Mouse (Mus musculus): Measurements from ENCODE around the gene Radil.

Radil gene

GRCm38 (mm10) chr5:142545014-142545795, 5.7 kb downstream of the Radil start:
- no peak for DNase-seq (ENCODE audit: low read depth, low spot score)

- DNase-seq (ENCODE audit: low read depth, low spot score), result no peak
Observed at GRCm38 (mm10) chr5:142537286-142537685, 13.6 kb downstream of the Radil start.

GRCm38 (mm10) chr5:142535388-142535787, 15.5 kb downstream of the Radil start:
- no peak for DNase-seq (ENCODE audit: low read depth, low spot score)

- DNase-seq (ENCODE audit: low read depth, low spot score), result no peak
Observed at GRCm38 (mm10) chr5:142529915-142530314, 21.0 kb downstream of the Radil start, which contains the start of gene Papolb. Gene Papolb (minus strand): TSS chr5:142530076.

GRCm38 (mm10) chr5:142524711-142525464, 26.0 kb downstream of the Radil start:
- peak; percentile 75 for DNase-seq (ENCODE audit: low read depth, low spot score)

- DNase-seq (ENCODE audit: low read depth, low spot score), result no peak
Observed at GRCm38 (mm10) chr5:142521195-142521866, 29.6 kb downstream of the Radil start.

- no peak for DNase-seq (ENCODE audit: low read depth, low spot score)
Observed at GRCm38 (mm10) chr5:142520360-142520759, 30.5 kb downstream of the Radil start.

GRCm38 (mm10) chr5:142518973-142519372, 31.9 kb downstream of the Radil start:
- no peak for DNase-seq (ENCODE audit: low read depth, low spot score)

- no peak for DNase-seq (ENCODE audit: low read depth, low spot score)
Observed at GRCm38 (mm10) chr5:142512112-142512511, 38.8 kb downstream of the Radil start.

GRCm38 (mm10) chr5:142510061-142510414, 40.9 kb downstream of the Radil start:
- no peak for DNase-seq (ENCODE audit: low read depth, low spot score)

GRCm38 (mm10) chr5:142509141-142510060, 41.5 kb downstream of the Radil start:
- no peak for DNase-seq (ENCODE audit: low read depth, low spot score)

- DNase-seq (ENCODE audit: low read depth, low spot score), result no peak
Observed at GRCm38 (mm10) chr5:142505695-142506423, 45.0 kb downstream of the Radil start.

GRCm38 (mm10) chr5:142504175-142504574, 46.7 kb downstream of the Radil start:
- DNase-seq (ENCODE audit: low read depth, low spot score), result no peak

GRCm38 (mm10) chr5:142502414-142502813, 48.5 kb downstream of the Radil start:
- DNase-seq (ENCODE audit: low read depth, low spot score), result peak; percentile 84

GRCm38 (mm10) chr5:142500918-142501317, 50.0 kb downstream of the Radil start:
- DNase-seq (ENCODE audit: low read depth, low spot score), result no peak

- DNase-seq (ENCODE audit: low read depth, low spot score), result no peak
Observed at GRCm38 (mm10) chr5:142498964-142499363, 51.9 kb downstream of the Radil start.

GRCm38 (mm10) chr5:142495321-142496096, 55.4 kb downstream of the Radil start:
- no peak for DNase-seq (ENCODE audit: low read depth, low spot score)

GRCm38 (mm10) chr5:142493307-142493706, 57.6 kb downstream of the Radil start:
- no peak for DNase-seq (ENCODE audit: low read depth, low spot score)

GRCm38 (mm10) chr5:142489955-142490707, 60.8 kb downstream of the Radil start:
- DNase-seq (ENCODE audit: low read depth, low spot score), result no peak
